Mouse (Mus musculus) c-Kit-positive CD71-negative TER-119-negative erythroid progenitor cells, embryonic 14.5 days (primary cell): ENCODE data around the gene Olfr1255.

Source experiments
- DNase-seq: peaks from one replicate; pipeline ENCODE4 v3.0.0-alpha.2; 2013; ENCODE audit warnings: low read depth

Gene Olfr1255

DNA sequence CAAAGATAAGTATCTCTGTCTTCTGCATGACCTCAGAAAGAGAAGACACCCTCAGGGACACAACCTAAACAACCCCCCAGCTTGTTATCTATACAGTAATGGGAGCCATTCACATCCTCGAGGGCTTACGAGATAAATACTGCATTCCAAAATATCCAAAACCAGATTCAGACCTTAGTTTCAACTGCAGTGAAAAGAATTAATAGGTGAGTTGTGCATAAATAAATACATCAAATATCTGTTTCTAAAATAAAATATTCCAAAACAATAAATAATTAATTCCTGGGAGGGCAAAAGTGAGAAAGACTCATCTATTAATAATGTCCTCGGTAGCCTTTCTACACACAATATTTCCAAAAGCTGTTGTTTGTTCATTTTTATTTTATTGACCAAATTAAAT lies at the start of gene Olfr1255:
Gene Olfr1255, plus strand, starts transcription at position 301 of the 400 bp plus-strand sequence.
- DNase-seq = no peak

DNA sequence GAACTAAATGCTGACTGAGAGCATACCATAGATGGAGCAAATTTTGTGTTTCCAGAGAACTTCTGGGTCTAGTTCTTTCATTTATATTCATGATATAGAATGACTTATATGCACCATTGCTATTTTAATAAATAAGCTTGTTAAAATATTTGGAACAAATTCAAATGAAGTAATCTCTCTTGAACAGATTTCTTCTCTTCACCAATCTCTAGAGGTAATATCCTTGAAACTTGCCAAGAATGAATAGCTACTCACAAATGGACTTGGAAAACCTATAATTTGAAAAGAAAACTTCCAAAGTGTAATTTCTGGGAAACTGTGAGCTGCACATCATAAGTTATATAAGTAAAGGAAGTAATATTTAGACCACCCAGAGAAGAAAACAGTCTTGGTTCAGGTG lies 18.3 kb upstream of the Olfr1255 start, which contains the start of gene Olfr1254:
Gene Olfr1254, minus strand, starts transcription at position 101 of the 400 bp plus-strand sequence.
- no peak for DNase-seq

DNA sequence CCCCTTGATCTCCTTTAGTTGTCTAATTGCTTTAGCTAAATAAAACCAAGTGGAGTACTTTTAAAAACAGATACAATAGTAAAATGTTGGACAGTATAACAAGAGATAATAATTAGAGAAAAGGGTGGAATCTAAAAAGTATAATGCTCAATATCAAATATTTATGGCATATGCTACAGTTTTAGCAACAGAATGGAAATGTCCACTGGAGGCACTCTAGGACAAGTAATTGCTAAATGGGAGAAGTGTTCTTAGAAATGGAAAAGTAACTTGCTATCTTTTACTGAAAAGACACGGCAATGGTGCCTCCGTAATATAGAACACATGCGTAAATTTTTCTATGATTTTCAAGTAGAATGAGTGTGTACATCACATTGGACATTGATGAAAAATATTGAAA lies 12.3 kb upstream of the Olfr1255 start:
- no peak for DNase-seq

GRCm38 (mm10) chr2:89810751-89811150 lies 1.1 kb upstream of the Olfr1255 start:
- no peak for DNase-seq

DNA sequence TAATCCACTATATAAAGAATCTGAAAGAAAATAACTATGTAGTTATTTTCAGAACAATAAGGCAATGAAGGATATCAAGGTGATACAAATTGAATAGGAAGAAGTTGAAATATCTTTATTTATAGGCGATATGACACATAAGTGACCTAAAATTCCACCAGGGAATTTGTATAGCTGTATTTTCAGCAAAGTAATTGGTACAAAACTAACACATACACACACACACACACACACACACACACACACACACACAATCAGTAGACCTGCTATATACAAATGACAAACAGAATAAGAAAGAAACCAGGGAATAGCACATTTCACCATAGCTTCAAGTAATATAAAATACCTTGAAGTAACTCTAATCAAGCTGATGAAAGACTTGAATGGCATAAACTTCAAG lies 8.4 kb downstream of the Olfr1255 start:
- DNase-seq = no peak

DNA sequence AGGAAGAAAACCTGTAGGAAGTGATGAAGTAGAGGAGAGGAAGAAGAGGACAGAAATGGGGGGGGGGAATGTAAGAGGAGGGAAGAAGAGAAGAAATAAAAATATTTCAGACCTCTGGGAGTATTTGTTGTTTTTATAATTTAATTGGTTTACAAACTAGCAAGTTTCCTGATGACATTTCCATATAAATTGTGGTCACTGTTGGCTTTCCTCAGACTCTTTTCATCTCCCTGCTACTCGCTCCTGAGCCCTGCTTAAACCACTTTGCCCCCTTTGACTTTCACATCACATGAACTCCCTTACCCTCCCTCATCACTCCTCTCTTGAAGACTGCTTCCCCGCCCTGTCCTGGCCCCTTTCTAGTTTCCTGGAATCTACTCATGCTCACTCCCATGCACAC lies 29.6 kb downstream of the Olfr1255 start, which contains the start of gene Olfr1256:
Gene Olfr1256, minus strand, starts transcription at position 101 of the 400 bp plus-strand sequence.
- DNase-seq = no peak

DNA sequence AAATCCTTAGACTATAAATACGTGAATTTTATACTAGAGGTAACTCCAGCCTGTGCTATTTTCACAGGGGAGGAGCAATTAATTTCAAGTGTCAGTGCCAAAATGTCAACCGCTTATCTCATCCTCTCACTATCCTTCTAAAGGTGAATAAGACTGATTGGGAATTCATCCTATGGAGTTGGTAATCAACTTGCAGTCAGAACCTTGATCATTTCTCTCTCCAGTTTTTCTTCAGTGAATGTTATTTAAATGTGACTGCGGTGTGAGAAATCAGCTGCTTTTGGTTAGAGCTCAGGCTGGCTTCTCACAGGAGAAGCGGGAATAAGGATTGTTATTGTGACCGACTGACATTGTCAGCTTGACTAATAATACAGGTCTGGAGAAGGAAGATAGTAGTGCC lies 36.3 kb downstream of the Olfr1255 start, which contains the start of gene Olfr48:
Gene Olfr48, minus strand, starts transcription at position 101 of the 400 bp plus-strand sequence.
- no peak for DNase-seq

DNA sequence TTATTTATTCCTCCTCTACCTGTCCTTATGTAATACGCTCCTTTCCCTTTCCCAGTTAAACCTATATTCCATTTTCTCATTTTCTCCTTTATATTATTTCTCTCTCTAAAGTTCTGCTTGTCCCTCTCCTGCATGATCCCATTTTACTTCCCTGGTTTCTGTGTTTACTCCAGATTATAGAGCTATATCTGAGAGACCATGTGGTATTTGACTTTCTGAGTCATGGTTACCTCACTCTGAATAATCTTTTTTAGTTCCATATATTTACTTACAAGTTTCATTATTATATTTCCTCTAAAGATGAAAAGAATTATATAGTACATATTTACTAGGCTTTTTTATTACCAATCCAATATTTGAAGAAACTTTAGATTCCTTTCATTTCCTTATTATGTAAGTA lies 37.4 kb downstream of the Olfr1255 start:
- DNase-seq = no peak
